Mouse (Mus musculus): ENCODE results near the gene Smg1.

The Smg1 gene

DNA sequence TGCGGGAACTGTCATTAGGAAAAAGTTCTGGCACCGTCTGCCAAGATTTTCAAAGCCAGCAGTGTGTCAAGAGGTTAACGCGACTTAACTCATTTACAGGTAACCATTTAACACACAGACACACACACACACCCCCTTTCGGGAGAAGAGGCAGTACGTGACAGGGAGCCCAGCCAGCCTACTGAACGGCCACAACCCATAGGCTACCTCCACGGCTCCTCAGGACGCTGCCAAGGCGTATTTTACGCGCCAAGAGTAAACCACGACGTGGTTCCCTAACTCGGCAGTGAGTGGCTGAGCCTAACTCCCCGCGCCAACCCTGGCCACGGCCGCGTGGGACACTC is 128.0 kb downstream of the Smg1 start:
- no peak for ATAC-seq (ENCODE audit: insufficient number of reproducible peaks, low FRiP score, low TSS enrichment)

- no peak for ATAC-seq (ENCODE audit: insufficient number of reproducible peaks, low FRiP score, low TSS enrichment)
Measured at GRCm38 (mm10) chr7:118113541-118114297, 129.8 kb downstream of the Smg1 start.

DNA sequence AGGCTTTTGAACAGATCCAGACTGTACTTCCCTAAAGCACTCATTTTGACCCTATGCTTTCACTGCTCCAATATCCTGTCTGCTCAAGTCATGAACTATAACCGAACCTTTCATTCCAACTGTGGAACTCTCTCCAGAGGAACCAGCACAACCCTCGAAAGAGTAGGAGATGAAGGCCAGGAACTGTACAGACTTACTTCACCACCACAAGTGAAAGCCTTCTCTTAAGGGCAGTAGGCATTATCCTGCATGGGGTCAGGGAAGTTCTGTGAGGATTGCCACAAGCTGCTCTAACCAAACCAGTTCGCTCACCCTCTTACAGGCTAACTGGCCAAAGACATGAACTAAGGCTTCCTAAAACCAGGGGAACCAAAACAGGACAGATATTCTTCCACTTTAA is 132.3 kb downstream of the Smg1 start:
- ATAC-seq (ENCODE audit: insufficient number of reproducible peaks, low FRiP score, low TSS enrichment), result no peak

DNA sequence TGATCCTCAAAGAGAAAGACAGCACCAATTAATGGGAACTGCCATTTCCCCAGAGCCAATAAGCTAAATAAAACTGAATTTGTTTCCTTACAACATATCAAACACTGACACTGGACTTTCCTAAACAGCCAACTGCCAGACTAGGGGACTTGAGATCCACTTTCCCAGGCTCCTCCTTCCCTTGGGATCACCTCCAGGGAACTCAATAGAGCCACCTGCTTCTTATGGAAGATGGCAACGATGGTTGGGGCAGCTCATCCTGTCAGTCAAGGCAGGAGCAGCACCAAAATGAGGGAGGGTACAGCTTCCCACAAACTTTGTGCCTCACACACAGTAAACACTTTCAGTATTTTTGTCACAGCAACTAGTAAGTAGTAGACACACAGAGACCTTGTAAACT is 135.8 kb downstream of the Smg1 start:
- ATAC-seq (ENCODE audit: insufficient number of reproducible peaks, low FRiP score, low TSS enrichment), result no peak

GRCm38 (mm10) chr7:118104458-118105052 is 138.9 kb downstream of the Smg1 start:
- no peak for ATAC-seq (ENCODE audit: insufficient number of reproducible peaks, low FRiP score, low TSS enrichment)

DNA sequence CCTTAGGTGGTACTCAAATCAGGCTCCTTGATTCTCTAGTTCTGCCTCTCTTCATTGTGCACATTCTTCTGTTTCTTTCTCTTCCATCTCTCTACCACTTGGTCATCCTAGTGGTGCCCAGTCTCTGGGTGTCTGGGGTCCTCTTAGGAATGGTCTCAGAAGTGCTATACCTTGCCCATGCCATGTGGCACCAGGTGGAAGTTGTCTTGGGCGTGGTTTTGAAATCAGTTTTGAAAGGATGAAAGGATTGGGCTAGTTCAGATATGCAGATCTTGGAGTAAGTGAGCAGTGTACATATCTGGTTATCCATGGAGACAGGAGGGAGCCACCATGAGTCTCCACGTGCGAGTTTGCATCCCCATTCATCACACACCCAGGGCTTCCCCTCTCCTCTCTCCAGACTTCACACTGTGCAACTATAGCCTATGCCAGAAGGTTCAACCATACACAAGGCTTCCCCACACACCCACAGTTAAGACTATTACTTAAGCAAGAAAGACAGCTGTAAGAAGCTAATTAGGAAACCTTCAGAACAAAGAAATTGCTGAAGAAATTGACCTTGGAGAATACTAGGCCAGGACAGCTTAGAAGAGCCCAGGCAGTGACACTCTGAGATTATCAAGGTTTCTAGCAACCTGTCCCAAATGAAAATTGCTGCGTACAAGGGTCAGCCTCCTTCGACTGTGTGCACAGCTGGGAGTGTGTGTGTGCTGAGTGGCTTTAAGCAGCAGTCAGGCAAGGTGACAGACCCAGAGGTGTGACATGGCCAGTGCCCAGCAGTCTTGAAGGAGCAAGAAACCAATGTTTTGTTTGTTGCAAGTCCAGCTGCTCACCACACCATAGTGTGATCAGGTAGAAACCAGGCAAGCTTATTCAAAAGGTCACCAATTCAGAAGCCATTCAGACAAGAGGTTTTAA is 139.7 kb downstream of the Smg1 start:
- ATAC-seq (ENCODE audit: insufficient number of reproducible peaks, low FRiP score, low TSS enrichment), result no peak

DNA sequence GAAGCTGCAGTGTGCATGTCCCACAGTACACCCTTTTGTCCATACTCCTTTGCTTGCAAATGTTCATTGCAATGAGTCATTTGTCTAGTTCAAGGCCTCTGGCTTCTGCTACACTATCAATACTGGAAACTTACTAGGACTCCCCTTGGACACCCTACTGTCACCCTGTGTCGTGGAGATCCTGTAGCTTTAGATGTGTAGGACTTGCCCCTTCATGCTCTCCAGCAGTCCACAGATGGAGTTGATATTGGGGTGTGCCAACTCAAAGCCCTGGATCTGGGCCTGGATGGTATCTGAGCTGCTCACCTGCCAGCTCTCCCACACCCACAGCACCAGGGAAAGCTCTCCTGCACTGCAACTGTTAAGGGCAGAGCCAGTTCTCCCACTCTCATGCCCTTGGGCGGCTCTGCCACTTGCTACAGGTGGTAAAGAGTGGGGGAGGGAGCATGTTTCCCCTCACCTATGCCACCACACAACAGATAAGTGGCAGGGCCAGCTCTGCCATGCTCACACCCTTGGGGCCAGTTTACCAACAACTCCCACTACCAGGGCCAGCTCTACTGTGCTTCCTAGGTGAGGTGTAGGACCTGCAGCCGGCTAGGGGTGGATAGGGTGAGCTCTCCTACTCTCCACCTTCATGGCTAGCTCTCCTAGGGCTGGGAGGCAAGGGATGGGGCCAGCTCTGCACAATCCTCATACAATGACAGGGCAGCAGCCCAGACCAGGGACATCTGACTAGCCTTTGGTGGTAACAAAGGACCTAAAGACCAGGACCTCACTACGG is 140.6 kb downstream of the Smg1 start:
- ATAC-seq (ENCODE audit: insufficient number of reproducible peaks, low FRiP score, low TSS enrichment), result no peak

GRCm38 (mm10) chr7:118102231-118102630 is 141.2 kb downstream of the Smg1 start:
- ATAC-seq (ENCODE audit: insufficient number of reproducible peaks, low FRiP score, low TSS enrichment), result no peak

- no peak for ATAC-seq (ENCODE audit: insufficient number of reproducible peaks, low FRiP score, low TSS enrichment)
Measured at GRCm38 (mm10) chr7:118097615-118098014, 145.9 kb downstream of the Smg1 start.
